Mouse (Mus musculus) thymus, adult 18-20 months (tissue): ENCODE data around the gene Snap23.

Experiments used
- DNase-seq, 2 experiments: peaks; one replicate each; pipeline ENCODE4 v3.0.0; 2022; ENCODE audit warnings: mixed read lengths in 2 of 2

The Snap23 gene

GRCm38 (mm10) chr2:120589759-120590158, 22.3 kb downstream of the Snap23 start:
- no peak for DNase-seq

DNA sequence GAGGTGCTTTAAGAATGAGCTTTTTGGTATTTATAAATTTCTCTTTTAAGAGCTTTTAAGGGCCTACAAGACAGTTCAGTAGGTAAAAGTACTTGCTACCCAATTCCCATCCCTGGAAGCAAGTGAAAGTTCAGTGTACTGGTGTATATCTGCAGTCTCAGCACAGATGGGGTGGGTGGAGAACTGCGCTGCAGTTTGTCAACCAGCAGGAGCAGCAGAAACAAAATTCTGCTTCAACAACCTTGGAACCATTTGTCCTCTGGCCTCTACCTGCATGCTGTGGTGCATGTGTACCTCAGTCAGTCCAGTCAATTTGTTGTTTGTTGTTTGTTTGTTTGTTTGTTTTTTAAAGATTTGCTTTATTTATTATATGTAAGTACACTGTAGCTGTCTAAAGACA, 24.8 kb downstream of the Snap23 start:
- no peak for DNase-seq

DNA sequence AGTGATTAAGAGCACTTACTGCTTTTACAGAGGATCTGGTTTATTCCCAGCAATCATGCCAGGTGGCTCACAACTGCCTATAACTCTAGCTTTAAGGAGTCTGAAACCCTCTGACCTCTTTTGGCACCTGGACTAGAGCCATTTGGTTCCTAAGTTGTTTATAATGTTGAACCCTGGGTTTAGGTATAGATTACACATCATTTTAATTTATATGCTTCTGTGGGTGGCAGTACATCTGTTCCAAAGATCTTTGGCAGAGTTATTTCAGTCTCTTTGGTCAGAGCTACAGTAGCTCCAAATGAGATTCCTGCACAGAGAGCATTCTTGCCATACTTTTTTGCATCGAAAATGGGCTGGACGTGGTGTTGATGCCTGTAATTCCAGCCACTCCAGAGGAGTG, 30.3 kb downstream of the Snap23 start:
- no peak for DNase-seq

- no peak for DNase-seq
Measured at GRCm38 (mm10) chr2:120599506-120599905, 32.0 kb downstream of the Snap23 start.

GRCm38 (mm10) chr2:120606021-120606690, 38.7 kb downstream of the Snap23 start:
- DNase-seq, result no peak

DNA sequence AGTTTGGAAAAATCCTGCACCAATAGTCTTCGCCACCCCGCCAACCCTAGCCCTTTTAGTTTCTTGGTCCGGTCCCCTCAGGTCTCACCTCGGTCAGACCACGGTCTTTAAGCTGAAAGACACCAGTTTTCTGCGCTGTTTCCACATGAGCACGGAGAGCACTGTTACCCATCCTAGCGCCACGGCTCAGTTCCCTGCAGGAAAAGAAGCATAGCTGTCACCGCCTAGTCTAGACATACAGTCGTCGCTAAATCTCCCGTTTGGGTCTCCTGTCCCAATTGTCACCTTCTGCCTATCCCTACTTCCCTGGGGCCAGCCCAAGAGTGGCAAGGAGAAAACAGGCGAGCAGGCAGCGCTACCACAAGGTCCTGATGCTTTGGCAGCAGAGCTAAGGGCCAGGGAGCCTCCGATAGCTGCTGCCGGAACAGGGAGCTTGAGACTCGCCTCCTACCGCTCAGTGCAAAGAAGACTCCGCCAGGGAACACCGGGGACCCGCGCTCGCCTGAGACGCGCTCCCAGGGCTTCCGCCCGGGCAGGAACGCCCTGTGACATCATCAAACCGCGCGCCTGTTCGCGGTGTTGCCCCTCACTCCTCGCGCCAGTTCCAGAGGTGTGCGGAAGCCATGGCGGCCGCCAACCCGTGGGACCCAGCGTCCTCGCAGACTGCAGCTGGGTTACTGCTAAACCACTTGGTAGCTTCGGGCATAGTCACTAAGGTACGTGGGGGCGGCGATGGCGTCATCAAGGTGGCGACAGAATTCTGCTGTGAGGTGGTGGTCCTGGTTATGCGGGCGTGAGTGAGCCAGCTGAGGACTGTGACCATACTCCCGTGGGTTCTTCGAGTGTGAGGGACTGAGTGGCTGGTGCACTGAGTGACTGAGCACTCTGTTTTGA, 41.6 kb downstream of the Snap23 start, which contains the start of the genes Haus2 and Lrrc57:
Haus2 (plus strand) TSS at position 554 of the 894 bp plus-strand sequence.
Lrrc57 (minus strand) TSS at position 691 of the 894 bp plus-strand sequence.
- DNase-seq, result peak; percentile 86 to 90

DNA sequence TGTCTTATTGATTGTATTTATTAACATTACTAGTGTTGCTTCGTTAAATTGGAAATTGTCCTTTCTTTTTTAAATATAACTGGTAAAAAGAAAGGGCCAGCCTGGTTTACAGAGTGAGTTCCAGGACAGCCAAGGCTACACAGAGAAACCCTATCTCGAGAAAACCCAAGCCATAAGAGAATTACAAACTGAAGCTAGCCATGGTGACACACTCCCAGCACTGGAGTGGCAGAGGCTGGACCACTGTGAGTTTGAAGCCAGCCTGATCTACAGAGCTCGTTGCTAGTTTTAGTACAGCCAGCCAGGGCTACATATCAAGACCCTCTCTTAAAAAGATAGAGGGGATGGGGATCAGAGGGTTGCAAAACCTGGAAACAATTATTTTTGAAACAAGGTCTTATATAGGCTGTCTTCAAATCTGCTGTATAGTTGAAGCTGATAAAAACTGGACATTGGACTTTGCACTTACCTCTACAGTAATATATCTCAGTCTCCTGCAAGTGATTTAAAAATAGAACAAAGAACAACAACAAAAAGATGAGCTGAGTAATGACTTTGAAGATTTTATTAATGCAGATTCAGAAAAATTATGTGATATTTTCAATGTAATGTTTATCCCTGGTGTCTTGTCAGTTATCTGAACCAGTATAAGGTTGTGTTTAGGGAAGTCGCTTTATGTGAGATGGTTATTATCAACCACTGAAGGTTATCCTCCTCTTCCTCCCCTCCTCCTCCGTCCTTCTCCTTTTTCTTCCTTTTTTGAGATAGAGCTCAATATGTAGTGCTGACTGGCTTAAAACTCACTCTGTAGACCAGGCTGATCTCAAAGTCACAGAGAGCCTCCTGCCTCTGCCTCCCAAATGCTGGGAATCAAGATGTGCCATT, 49.0 kb downstream of the Snap23 start:
- DNase-seq, result no peak

GRCm38 (mm10) chr2:120619538-120619937, 52.1 kb downstream of the Snap23 start:
- DNase-seq, result no peak

DNA sequence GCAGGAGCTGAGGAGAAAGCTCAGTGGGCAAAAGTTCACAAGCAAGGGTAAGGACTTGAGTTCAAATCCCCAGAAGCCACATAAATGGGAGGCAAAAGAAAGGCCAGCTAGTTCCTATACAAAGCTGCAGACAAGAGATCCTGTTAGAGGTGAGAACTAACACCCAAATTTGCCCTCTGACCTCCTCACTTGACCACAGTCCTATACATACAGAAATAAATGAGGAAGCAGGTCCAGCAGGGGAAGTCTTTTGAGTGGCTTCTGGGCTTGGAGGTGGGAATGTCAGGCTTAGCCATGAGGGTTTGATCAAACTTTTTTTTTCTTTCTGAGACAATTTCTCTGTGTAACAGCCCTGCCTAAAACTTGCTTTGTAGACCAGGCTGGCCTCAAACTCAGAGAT, 55.4 kb downstream of the Snap23 start:
- no peak for DNase-seq

- DNase-seq, result no peak
Measured at GRCm38 (mm10) chr2:120628076-120628865, 60.8 kb downstream of the Snap23 start.

DNA sequence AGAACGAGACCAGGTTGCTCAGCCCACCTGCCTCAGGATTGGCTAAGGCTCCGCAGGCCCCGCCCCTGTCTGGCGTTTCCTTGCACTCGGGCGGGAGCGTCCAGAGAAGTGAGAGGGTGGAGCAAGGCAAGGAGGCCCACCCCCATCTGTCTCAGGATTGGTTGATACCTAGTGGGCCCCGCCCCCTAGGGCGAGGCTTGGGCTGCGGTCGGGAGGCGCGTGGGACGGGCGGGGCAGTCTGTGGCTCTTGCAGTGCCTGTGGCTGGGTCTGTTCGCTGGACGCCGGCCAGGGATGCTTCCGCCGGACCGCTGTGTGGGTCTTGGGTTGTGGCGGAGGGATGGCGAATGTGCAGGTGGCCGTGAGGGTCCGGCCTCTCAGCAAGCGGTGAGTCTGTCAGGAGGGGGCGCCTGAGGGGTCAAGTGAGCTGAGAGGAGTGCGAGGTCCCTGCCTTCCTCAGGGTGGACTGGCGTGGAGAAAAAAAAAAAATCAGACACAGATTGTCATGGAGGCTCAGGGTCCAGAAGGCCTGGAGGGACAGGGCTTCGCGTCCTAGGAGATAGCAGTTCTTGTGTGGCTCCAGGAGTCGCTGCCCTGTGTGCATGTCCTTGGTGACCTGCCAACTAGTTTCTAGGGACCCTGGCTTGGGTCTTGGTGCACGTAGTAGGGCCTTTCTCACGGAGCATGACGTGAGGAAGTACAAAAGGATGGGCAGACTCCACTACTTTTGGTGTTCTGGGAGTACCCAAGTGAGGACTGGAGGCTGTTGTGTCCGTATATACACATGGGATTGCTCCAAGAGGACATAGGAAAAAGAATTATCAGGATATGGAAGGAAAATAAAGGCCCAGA, 61.6 kb downstream of the Snap23 start, which contains the start of gene Stard9:
Stard9 (plus strand) TSS at position 236 of the 850 bp plus-strand sequence.
- peak; percentile 98 for DNase-seq

DNA sequence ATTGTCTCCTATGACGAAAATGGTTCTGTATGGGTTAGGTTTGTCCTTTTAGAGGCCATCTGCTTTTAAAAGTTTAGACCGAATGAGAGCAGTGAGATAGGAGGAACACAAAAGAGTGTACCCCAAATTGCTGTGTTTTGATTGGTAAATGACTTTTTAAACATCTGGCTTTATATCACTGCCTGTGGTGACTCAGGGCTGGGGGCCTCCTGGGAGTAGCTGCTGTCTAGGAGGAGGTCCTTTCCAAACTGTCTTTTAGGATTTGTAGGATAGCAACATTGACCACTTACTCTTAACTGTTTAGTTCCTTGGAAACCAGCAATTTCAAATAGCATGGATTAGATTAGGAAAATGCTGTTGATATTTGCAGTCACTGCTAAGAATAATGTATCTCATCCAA, 62.8 kb downstream of the Snap23 start:
- DNase-seq, result no peak

- no peak for DNase-seq
Measured at GRCm38 (mm10) chr2:120630655-120631054, 63.2 kb downstream of the Snap23 start.

- no peak for DNase-seq
Measured at GRCm38 (mm10) chr2:120631521-120631920, 64.0 kb downstream of the Snap23 start.

DNA sequence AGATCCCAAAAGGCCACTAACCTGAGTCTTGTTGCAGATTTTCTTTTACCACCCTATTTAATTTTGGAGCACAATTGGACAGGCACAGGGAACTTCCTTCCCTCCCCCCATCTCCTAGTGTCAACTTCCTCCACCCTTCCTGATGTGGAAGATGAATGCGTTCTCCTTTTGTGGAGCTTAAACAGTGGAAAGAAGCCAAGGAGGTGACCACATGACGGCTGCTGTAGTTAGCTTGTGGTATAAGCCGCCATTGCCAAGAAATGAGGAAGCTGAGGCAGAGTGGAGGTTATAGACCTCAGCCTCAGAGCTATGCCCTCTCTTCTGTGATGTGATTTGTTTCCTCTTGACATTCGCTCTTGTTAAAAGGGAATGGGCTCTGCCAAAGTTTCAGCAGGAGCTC, 64.5 kb downstream of the Snap23 start:
- DNase-seq, result no peak

DNA sequence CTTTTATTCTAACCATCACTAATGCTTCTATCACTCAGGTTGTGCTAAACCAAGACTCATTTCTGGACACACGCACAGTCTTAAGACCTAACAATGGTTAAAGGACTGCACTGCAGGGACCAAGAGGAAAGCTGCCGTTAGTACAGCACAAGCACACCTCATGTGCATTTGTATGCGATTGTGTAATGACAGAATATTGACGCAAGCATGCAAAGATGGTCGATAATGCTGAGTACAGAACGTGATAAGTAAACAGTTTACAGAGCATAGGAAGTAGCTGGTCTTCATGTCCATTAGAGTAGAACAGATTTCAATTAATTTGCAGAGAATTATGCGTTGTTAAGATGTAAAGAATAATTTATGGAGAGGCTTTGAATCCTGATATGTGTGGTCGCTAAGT, 73.4 kb downstream of the Snap23 start:
- DNase-seq, result no peak

DNA sequence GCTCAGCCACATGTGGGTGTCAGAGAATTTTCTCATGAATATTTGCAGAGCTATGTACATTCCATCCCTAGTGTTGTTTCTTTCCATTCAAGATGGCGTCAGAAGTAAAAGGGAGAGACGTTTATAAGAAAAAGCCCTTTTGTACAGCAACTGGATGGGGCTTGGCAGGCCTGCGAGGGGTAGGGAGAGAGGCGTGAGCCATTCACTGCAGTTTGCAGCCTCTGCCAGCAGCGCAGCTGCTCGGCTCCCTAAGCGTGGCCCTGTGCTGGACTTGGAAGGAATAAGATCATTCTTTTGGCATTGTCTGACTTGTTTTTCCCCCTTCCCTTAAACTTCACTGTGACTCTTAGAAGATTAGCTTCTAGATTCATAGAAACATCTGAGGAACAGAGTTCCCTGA, 76.4 kb downstream of the Snap23 start:
- no peak for DNase-seq

- DNase-seq, result no peak
Measured at GRCm38 (mm10) chr2:120646777-120647176, 79.3 kb downstream of the Snap23 start.
